Mouse (Mus musculus) spleen, postnatal 10 days (tissue): ENCODE measurements around the gene Msi2.

Source experiments
- DNase-seq, 2 experiments: peaks; one replicate each; pipeline ENCODE4 v3.0.0; 2021 to 2022; ENCODE audit warnings: low spot score in 2 of 2

The Msi2 gene

DNA sequence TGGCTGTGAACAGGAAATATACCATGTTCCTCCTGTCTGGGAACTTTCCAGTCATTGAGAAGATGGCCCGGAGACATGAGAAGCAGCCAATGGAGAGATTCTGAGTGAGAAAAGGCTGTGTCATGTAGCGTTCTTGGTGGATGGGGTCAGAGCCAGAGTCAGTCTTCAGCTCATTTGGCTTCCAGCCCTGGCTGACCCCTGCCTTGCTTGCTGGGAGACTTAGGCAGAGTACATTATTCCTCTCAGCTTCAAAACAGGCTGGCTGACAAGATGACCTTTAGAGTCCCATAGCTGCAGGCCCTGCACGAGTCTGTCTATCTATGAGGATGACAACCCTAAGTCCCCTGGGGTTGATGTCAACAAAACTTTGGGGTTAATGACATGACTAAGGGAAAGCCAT is 348.4 kb downstream of the Msi2 start:
- no peak for DNase-seq

DNA sequence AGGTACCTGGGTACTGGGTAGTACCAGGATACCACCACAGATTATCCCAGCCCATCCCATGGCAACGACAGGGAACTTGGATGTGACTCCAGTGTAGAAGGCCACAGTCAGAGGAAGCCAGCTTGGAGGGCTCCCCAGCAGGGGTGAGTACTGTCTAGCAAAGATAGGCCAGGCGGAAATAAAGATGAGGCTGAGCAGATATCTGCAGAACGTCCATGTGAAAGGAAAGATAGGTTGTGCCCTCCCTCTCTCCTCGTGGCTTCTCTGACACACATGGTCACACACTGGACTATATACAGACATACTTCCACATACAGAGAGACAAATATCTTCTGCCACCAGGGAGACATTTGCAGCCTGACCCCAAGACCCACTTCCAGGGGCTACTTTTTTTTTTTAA is 350.8 kb downstream of the Msi2 start:
- no peak for DNase-seq

DNA sequence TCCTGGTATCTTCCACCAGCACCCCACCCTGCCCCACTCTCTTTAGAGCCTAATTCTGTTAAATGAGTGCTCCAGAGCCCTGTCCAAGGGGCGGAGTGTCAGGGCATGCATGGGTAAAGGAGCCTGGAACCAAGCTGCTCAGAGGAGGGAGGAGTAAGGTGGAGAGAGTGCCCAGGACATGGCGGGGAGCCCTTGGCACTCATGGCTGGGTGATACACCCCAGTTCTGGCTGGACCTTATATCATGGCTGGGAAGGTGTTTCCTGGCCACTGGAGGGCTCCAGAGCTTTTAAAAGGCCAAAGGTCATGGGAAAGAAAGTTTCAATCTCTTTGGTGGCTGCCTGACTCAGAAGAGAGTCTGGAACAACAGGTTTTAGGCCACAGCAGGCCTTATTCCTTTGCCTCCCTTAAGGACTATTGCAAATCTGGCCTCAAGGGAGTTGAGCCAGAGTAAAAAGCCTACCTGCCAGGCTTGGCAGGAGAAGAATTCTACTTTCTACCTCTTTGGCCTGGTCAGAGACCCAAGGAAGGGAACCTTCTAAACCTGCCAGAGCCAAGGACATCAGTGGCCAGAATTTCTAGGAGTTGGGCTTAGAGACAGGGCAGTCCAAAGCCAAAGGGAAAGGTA is 352.3 kb downstream of the Msi2 start:
- no peak for DNase-seq

- DNase-seq = no peak
Measured at GRCm38 (mm10) chr11:88364231-88364630, 354.1 kb downstream of the Msi2 start.

GRCm38 (mm10) chr11:88363481-88363880 is 354.8 kb downstream of the Msi2 start:
- DNase-seq = no peak

DNA sequence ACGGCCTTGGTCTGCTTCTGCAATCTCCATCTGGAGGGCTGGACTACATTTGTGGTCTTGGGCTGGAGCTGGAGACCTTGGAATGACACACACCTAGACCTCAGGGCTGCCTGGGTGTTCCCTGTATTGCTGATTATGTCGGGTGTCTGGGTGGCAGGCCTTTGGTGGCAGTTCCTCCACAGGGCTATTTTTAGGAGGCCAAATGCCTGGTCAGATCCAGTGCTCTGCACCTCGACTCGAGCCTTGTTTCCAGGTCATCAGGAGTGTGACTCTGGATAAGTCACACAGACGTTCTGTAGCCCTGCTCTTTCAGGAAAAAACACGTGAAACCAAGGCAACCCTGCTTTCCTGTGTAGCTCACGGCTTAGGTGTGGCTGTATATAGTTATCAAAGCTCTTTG is 358.6 kb downstream of the Msi2 start:
- DNase-seq = no peak

- no peak for DNase-seq
Measured at GRCm38 (mm10) chr11:88357325-88357724, 361.0 kb downstream of the Msi2 start.

DNA sequence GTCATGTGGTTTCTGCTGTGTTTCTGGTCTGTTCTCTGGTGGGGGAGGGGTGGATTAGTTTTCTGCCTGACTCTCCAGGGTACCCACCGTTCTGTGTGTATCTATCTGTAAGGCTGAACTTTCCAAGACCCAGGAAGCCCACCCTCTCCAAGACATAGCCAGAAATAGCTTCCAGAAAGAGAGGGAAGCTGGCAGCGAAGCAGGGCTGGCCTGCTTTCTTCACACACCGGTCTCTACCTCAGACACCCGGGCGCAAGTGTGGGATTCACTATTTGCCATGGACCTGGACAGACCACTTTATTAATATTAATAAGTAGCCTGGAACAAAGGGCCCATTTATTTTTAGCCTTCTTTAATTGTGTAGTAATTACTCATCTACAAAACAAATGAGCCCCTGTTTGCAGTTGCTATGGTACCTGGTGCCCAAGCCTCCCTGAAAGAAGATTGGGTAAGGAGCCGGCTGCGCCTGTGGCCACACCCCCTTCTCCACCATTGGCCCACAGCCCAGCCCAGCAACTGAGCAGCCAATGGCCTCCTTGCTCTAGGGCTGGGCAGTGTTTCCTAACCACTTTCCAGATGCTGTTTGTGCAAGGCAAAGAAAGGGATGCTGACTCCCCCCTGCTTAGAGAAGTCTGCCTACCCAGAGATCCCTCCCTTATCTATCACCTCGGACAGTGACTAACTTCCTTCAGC is 361.6 kb downstream of the Msi2 start:
- no peak for DNase-seq

DNA sequence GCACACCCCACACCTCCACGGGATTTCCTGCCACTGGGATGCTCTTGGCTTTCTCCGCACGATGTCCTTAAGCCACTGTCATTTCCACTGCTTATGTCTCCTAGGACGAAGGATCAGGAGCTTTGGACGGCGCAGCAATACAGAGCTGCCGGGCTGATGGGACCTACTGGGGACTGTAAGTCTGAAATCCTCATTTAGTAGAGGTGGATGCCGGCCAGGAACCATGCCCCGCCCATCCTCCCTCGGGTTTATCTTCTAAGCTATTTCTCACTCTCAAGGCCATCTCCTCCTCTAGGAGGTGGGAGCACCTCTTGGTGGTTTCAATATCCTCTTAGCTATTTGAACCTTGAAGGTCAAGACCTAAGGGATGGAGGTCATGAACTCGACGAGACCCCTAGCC is 362.3 kb downstream of the Msi2 start:
- DNase-seq = no peak

- DNase-seq = no peak
Measured at GRCm38 (mm10) chr11:88354771-88355170, 363.5 kb downstream of the Msi2 start.

DNA sequence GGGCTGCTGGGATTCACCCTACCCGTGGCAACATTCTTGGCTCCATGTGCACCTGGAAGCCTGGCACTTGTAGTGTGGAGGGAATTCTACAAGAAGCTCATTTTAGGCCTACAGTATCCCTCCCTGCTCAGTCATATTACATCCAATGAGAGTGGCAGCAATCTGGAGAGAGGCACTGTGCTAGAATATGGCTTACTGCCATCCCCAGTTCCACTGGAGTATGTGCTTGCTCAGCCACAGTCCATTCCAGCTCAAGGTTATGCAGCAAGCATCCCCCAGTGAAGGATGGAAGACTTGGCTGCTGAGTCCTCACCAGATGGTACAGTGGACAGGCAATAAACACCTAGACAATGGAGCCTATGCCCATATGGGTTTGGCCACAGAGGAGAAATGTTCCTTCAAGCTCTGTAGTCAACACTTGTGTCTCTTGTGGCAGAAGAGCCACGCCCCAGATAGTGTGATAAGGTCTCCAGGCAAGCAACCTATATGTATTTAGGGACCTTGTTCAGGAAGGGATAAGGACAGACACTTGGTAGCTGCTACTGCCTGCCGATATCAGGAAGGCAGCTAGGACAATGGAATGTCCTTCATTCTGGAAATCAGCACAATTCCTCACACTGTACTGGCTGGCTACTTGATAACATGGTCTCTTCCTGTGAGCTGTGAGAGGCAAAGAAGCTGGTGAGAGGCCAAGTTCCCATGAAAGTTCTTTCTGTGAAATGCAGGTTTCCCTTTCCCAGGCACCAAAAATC is 366.4 kb downstream of the Msi2 start:
- no peak for DNase-seq

- DNase-seq = no peak
Measured at GRCm38 (mm10) chr11:88348690-88349089, 369.6 kb downstream of the Msi2 start.

GRCm38 (mm10) chr11:88348056-88348455 is 370.3 kb downstream of the Msi2 start:
- DNase-seq = no peak

DNA sequence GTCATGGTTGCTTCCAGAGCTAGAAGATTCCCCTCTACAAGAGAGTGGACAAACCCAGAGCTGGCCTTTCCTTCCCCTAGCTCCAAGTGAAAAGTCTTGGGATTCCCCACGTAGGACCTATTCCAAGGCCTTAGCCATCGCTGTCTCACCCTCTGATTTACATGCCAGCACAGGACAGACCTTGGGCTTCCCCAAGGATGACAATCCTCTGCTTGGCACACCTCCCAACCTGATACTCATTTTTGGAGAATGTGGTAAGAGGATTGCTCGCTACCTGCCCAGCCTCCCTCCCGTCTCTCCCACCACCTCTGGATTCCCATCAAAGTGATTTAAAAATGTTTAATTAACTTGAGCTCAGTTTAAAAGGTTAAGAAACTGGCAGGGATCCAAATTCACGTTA is 372.2 kb downstream of the Msi2 start:
- no peak for DNase-seq

GRCm38 (mm10) chr11:88337926-88338325 is 380.4 kb downstream of the Msi2 start:
- DNase-seq = no peak

- DNase-seq = no peak
Measured at GRCm38 (mm10) chr11:88334893-88335292, 383.4 kb downstream of the Msi2 start.

DNA sequence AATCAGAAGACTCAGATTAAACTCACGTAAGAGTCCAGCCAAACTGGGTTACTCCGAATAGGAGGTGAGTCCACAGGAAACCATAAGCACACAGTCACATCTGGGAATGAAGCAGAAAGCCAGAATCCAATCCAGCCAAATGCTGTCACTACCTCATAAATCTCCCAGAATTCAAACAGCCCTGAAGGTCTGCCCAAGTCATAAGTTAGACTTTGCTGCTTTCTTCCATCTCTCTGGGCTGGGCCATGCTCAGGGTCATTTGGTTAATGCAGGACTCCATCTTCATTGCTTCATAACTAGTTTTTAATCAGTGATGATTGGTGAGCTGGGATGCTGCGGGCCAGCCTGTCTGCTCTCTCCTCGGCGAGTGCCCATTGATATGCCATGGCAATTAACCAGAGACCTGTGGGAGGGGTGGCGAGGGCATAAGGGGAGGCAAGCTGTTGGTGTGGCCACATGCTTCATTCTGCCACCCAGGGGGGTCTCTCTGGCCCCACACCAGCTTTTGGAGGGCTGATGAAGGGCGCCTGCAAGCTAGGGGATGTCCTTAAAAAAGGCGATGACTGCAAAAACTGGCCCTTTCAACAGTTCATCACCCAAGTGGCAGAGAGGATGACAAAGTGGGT is 385.9 kb downstream of the Msi2 start:
- no peak for DNase-seq

DNA sequence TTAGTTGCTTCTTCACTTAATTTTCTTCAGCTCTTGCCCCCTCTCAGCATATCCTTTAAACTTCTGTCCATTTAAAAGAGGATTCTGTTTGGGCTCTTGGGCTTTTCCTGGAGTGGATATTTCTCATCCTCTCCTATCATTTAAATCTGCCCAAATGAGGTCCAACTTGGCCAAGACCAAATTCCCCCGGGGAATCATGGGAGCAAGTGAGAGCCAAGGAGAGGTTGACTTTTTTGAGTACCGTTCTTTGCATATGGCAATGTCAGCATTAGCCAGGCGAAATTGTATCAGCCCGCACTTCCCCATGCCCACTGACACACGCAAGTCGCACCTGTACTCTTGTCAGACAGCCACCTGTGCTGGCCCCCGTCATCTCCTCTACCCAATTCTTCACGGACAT is 386.6 kb downstream of the Msi2 start:
- no peak for DNase-seq

DNA sequence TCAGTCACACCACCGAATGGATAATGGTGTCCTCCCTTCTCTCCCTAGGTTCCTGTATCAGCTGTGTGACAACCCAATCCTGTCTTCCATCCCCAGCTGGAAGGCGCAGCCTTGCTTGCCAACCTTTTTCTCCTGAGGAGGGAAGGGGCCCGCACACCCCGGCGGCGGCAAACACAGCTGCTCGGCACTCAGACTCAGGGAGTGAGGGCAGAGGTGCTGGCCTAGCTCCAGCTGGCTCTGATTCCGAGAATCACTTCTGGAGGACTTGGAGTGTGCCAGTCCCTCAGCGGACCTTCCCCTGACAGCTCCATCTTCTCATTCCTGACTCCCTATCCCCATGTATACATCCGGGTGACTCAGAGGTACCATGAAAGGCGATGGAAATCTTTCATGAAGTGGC is 387.5 kb downstream of the Msi2 start:
- DNase-seq = no peak

DNA sequence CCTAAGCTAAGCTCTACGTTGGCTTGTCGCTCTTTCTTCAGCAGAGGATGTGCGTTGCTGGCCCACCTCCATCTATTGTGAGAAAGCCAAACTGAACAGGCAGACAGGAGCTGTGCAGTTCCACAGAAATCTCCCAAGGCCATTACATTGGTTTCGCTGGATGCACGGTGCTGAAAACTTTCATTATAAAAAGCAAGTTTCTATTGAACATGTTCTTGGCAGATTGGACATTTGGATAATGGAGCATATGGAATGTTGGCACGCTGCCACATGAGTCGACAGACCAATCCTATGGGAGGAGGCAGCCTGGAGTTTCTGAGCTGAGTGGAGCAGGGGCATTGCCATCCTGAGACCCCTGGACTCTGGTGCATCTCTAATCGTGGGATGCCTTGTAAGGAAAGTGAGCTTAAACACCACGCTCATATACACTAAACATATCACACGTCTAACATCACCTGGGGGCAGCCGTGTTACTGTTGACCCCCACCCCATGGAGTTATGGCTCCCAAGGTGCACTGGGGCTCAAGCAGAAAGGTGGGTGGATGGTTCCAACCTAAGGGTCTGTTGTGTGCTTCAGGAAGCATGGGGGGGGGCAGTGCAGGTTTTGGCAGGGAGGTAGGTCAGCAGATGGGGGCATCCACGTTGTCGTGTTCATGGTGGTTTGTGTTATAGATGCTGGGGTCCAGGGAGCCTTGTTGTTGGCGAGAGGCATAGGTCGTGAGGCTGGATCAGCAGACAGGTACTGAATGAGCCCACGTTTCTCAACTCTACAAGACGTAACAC is 389.3 kb downstream of the Msi2 start:
- no peak for DNase-seq

DNA sequence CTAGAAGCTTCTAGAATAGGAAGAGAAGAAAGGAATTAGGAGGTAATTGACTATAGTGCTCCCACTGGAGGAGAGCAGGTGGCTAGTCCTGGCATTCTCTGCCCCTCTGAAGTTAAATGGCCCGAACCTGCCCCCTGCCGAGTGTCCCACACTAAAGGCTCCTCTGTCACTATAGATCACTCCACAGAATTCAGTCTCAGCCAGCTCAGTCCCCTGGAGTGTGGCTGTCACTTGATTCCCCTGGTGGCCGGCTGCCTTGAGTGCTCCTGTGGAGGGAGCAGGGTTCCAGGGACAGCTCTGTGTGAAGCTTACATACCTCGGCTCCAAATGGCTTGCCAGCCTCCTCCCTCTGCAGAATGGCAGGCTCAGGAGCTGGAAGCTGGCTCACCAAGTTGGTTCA is 391.3 kb downstream of the Msi2 start:
- DNase-seq = no peak

DNA sequence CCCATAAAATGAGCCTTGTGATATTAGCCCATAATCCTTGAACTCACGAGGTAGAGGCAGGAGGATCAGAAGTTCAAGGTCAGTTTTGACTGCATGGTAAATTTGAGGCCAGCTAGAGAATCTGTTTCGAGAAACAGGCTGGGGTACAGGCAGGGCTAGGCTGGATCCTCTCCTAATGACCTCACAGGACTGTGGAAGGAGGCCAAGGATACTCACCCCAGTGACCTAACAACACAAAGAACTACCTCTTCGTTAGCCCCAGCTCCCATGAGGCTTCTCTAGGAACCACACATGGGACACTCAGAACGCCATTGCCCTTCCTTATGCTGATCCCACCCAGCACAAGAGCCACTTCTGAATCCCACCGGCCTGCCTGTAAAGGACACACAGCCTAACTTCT is 399.5 kb downstream of the Msi2 start:
- DNase-seq = no peak
